Mouse (Mus musculus): Measurements from ENCODE around the gene Gm3739. TPM values are rescaled to one million over a fixed set of nuclear protein-coding genes. Genes with fewer than 3 reads are reported as not detected.
"Not testable (repeated sequence)": the region's sequence is repeated elsewhere in the genome, so short reads cannot be mapped to it uniquely, and the experiment has no call there.

The Gm3739 gene
- total RNA-seq (2021) = not detected
- long read RNA-seq, experiment 1 = 0 reads
- long read RNA-seq, experiment 2, partial matches to known transcripts = 0 of 1 reads
- long read RNA-seq, experiment 2, other reads (novel, unspliced or antisense) = 1 of 1 reads

- DNase-seq = peak; percentile 11
Observed at GRCm38 (mm10) chr14:7314661-7315060, at the start of gene Gm3739. Gene Gm3739 (minus strand): TSS chr14:7315049.

GRCm38 (mm10) chr14:7332295-7332694 is 17.4 kb upstream of the Gm3739 start, which contains the start of gene Gm5797:
Gene Gm5797 (minus strand): TSS chr14:7332395.
- DNase-seq = not testable (repeated sequence)

- DNase-seq = peak; percentile 4
Observed at GRCm38 (mm10) chr14:7315093-7315492, 244 bp upstream of the Gm3739 start.

GRCm38 (mm10) chr14:7264614-7265013 is 50.2 kb downstream of the Gm3739 start, which contains the start of gene Gm3727:
Gene Gm3727 (minus strand): TSS chr14:7264714.
- not testable (repeated sequence) for DNase-seq

Other genes with a start within 250 kb of the Gm3739 start
- under 1 TPM; 0.18 to 0.24 TPM for gene Gm3696, start 214.4 kb downstream of the Gm3739 start, total RNA-seq (2021)
- not detected for gene Gm6676, start 189.6 kb downstream of the Gm3739 start, total RNA-seq (2021)
- under 1 TPM in 1 of 2 experiments, not detected in 1; 0.24 TPM for gene Gm3512, start 140.5 kb downstream of the Gm3739 start, total RNA-seq (2021)
- not detected for gene Gm16434, start 120.5 kb downstream of the Gm3739 start, total RNA-seq (2021)
- gene Gm3727, start 50.3 kb downstream of the Gm3739 start, total RNA-seq (2021) = not detected
- gene Gm5797, start 17.3 kb upstream of the Gm3739 start, total RNA-seq (2021) = not detected
- gene Gm8374, start 50.1 kb upstream of the Gm3739 start, total RNA-seq (2021) = not detected
- not detected for gene Gm3755, start 135.9 kb upstream of the Gm3739 start, total RNA-seq (2021)
- not detected for gene Gm3752, start 168.7 kb upstream of the Gm3739 start, total RNA-seq (2021)